Mouse (Mus musculus): ENCODE measurements at regions not wholly inside any gene's neighbourhood (a gene's known extent, or its start where the extent isn't known, plus 50 kb on each side); places are given as distances from the start of the nearest gene placed in this dataset.

GRCm38 (mm10) chr8:102443006-102443405 lies 342.4 kb downstream of the Cdh11 start:
- no peak for TF ChIP-seq CTCF (IDR thresholded peaks at IDR 0.05; ENCODE audit: low read depth, low read length)
- TF ChIP-seq POLR2A (IDR thresholded peaks at IDR 0.05; ENCODE audit: extremely low read depth, insufficient read depth, low read length), result no peak

All from liver, adult 2 months (tissue).